Mouse (Mus musculus) ES-Bruce4 (cell line): ENCODE data around the gene Vmac.

Experiments used
- CTCF ChIP-seq: IDR thresholded peaks from one replicate; pipeline ENCODE4 v1.8.1; 2011; ENCODE audit warnings: low read depth, low read length
- EP300 ChIP-seq: IDR thresholded peaks from 2 replicates; pipeline ENCODE4 v1.6.1; 2011; ENCODE audit warnings: low read depth, low read length; ENCODE audit not compliant: insufficient read depth
- POLR2A ChIP-seq: IDR thresholded peaks from one replicate; pipeline ENCODE4 v1.8.1; 2011; ENCODE audit warnings: low read length; ENCODE audit not compliant: insufficient read depth

GRCm38 (mm10) chr17:56672941-56673646, 44.7 kb downstream of the Vmac start, which contains the start of gene Ranbp3:
- no peak for TF ChIP-seq EP300
- TF ChIP-seq POLR2A: peak; percentile 78
- TF ChIP-seq CTCF: no peak
